Mouse (Mus musculus): Measurements from ENCODE around the gene Gpc4. TPM values are rescaled to one million over a fixed set of nuclear protein-coding genes. Genes with fewer than 3 reads are reported as not detected.

Gpc4 gene
- polyA plus RNA-seq, 1 experiment from 2014 or later: 48.2 TPM

DNA sequence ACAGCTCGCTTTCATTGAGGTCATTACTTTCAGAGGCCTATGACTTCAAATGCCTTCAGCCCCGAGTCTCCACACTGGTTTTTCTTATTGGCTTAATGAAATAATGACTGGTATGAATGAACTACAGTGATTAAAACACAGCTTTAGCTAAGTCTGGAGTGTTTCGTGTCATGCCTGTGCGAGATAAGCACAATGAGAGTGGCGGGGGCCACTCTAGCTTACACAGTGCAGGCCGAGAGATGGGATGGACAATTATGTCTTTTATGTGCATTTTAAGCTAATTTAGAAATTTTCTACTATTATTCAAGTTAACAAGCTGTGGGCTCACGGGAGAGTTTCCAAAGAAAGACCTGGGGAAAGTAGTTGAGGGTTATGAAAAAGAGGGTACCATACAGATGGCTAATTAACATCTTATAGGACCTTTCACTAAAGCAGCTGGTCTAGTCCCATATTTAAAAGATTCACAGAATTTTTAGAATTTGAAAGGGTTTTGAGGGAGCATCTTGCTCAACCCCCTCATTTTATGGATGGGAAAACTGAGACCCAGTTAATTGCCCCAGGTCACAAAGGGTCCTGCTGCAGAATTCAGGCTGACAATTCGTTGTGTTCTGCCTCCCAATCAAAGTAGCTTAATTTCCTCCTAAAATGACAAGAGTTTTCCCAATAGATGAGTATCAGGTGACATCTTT lies 78.0 kb downstream of the Gpc4 start:
- no peaks in the 10 kb centered on the region for H3K9me3 ChIP-seq (replicated peaks)
- ATAC-seq: peak; percentile 64; the same call in 1 of the 2 replicates
- no peak overlapping the region for H3K9ac ChIP-seq
- no peaks in the 10 kb centered on the region for H3K27me3 ChIP-seq
- no peak overlapping the region for H3K4me2 ChIP-seq
- H3K36me3 ChIP-seq (ENCODE audit: poor library complexity, severe bottlenecking): no peaks in the 10 kb centered on the region
- H3K4me1 ChIP-seq: no peaks in the 10 kb centered on the region
- peak overlapping the region; percentile 40 for H3K27ac ChIP-seq
- 27% methylated on average over 8 of the region's 8 CpGs for WGBS
- H3K4me3 ChIP-seq: no peak overlapping the region

DNA sequence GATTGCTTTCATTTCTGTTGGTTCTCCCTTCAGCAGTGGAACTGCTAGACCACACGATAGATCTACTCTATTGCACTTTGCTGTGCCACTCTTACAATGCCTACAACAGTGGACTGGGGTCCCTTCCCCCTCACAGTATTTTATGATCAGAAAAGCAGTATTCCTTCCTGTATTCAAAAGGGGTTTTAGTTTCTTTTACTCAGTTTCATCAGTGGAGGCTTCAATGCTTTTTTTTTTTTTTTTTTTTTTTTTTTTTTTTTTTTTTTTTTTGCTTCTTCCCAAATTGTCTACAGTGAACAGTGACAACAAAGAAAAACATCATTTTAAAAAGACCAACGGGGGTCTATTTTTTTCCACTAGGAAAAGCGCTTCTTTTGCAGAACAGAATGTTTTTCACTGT lies 81.5 kb downstream of the Gpc4 start:
- no peak for ATAC-seq
- no peak overlapping the region for H3K4me3 ChIP-seq
- H3K9ac ChIP-seq: no peak overlapping the region
- 77% methylated on average over 3 of the region's 3 CpGs for WGBS
- no peaks in the 10 kb centered on the region for H3K9me3 ChIP-seq (replicated peaks)
- no peak overlapping the region for H3K27ac ChIP-seq
- H3K4me1 ChIP-seq: 0 out of 2 replicates have a peak, but pooled peaks cover 3% of the 10 kb centered on the region
- H3K4me2 ChIP-seq: no peak overlapping the region
- no peaks in the 10 kb centered on the region for H3K36me3 ChIP-seq (ENCODE audit: poor library complexity, severe bottlenecking)
- H3K27me3 ChIP-seq: no peaks in the 10 kb centered on the region

DNA sequence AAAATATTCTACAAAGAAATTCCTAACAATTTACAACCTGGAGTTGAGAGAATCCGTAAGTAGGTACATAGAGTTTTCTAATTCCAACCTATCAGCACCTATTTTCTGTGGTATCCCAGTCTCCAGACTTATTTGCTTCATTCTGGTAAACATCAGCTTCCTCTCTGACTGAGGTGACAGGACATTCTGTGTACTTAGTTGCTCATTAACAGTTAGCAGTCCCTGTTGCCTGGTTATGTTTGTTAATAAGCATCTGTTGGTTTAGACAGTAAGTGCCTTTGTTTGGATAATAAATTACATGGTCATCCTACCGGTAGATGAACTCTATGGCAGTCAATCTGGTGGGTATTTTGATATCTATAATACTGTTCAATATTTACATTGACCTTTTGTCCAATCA lies 92.6 kb downstream of the Gpc4 start:
- Histone ChIP-seq H3K27me3 (no peaks in the 10 kb centered on the region), H3K4me2 (no peak overlapping the region), H3K27ac (no peak overlapping the region), H3K4me1 (no peaks in the 10 kb centered on the region), H3K9ac (no peak overlapping the region), H3K9me3 (replicated peaks) (no peaks in the 10 kb centered on the region), H3K4me3 (no peak overlapping the region), H3K36me3 (ENCODE audit: poor library complexity, severe bottlenecking) (no peaks in the 10 kb centered on the region)
- WGBS: 72% methylated on average over 2 of the region's 2 CpGs
- ATAC-seq: no peak

DNA sequence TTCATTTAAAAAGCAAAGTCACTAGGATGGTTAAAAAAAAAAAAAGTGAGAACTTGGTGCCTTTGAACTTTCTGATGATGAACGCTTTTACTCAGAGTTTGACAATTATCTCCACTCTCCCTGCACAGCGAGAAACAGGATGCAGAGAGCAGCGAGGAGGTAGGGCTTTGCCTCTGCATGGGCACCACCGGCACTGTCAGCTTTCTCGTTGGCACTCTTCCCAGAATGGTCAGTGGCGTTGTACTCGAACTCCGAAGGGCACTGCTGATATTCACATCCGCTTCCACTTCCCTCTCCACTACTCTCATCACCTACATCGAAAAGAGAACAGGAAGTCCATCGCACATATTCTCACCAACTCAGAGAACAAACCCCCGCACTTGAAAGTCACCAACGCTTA lies 111.6 kb downstream of the Gpc4 start:
- Histone ChIP-seq H3K27me3 (no peaks in the 10 kb centered on the region), H3K9me3 (replicated peaks) (no peaks in the 10 kb centered on the region), H3K9ac (no peak overlapping the region), H3K27ac (no peak overlapping the region), H3K4me3 (no peak overlapping the region), H3K4me1 (no peaks in the 10 kb centered on the region), H3K36me3 (ENCODE audit: poor library complexity, severe bottlenecking) (no peaks in the 10 kb centered on the region), H3K4me2 (no peak overlapping the region)
- WGBS: 68% methylated on average over 13 of the region's 13 CpGs
- ATAC-seq: no peak

DNA sequence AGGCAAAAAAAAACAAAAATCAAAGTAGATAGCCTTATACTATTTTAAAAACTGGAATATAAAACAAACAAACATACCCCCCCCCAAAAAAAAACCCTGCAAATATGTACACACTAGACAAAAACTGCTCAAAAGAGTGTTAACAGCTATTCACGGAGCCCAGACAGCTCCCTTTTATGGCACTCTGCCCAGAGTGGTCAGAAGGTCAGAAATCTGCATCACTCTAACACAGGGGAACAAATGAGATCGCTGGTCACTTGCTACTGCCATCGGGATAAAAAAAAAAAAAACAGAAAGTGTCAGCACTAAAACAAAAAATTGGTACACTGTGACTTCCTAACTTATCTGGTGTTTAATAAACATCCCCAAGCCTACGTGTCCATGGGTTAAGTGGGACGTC lies 113.0 kb downstream of the Gpc4 start:
- 61% methylated on average over 5 of the region's 5 CpGs for WGBS

DNA sequence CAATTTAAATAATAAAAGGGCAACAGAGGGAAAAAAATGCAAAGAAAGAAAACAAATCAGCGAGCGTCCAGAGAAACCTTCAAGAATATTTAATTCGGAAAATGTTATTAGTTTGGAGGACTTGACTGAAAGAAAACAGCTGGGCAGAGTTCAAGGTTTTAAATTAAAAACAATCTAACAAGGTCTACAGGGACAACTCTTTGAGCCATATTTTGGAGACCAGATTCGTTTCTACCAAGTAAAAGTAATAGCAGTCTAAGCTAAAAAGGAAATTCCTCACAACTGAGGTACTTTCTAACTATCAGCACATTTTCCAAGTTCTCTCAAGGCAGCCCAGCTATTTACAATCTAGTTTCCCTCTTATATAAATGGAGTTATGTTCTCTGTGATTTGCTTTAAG lies 114.1 kb downstream of the Gpc4 start:
- ATAC-seq: no peak
- Histone ChIP-seq H3K4me1 (no peaks in the 10 kb centered on the region), H3K27me3 (no peaks in the 10 kb centered on the region), H3K4me2 (no peak overlapping the region), H3K27ac (no peak overlapping the region), H3K9ac (no peak overlapping the region), H3K36me3 (ENCODE audit: poor library complexity, severe bottlenecking) (no peaks in the 10 kb centered on the region), H3K9me3 (replicated peaks) (no peaks in the 10 kb centered on the region), H3K4me3 (no peak overlapping the region)
- 62% methylated on average over 4 of the region's 4 CpGs for WGBS

More for the DNA sequence above, 113.0 kb downstream of the Gpc4 start:
- H3K27ac ChIP-seq: no peak overlapping the region
- H3K4me1 ChIP-seq: no peaks in the 10 kb centered on the region
- ATAC-seq: no peak
- no peak overlapping the region for H3K9ac ChIP-seq
- H3K4me2 ChIP-seq: no peak overlapping the region
- no peak overlapping the region for H3K4me3 ChIP-seq
- H3K27me3 ChIP-seq: no peaks in the 10 kb centered on the region
- no peaks in the 10 kb centered on the region for H3K9me3 ChIP-seq (replicated peaks)
- H3K36me3 ChIP-seq (ENCODE audit: poor library complexity, severe bottlenecking): no peaks in the 10 kb centered on the region

DNA sequence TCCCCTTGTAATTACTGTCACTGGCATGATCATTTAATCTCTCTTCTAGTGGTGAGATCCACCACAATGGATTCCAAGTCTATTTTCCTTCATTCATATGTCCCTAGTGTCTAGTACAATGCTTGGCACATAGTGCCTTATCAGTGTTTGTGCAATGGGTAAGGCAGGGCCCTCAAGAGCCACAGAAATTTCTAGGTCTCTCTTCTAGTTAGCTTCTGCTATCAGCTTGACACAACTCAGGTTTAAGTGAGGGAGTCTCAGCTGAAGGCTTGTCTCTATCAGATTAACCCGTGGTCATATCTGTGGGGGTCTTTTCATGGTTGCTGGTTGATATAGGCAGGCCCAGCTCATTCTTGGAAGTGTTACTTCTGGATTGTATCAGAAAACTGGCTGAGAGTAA lies 125.2 kb downstream of the Gpc4 start:
- no peaks in the 10 kb centered on the region for H3K27me3 ChIP-seq
- no peak overlapping the region for H3K4me3 ChIP-seq
- no peaks in the 10 kb centered on the region for H3K36me3 ChIP-seq (ENCODE audit: poor library complexity, severe bottlenecking)
- H3K4me1 ChIP-seq: no peaks in the 10 kb centered on the region
- no peak overlapping the region for H3K4me2 ChIP-seq
- H3K27ac ChIP-seq: no peak overlapping the region
- no peak for ATAC-seq
- no peak overlapping the region for H3K9ac ChIP-seq
- no peaks in the 10 kb centered on the region for H3K9me3 ChIP-seq (replicated peaks)
- WGBS: 61% methylated on average over 1 of the region's 1 CpGs

DNA sequence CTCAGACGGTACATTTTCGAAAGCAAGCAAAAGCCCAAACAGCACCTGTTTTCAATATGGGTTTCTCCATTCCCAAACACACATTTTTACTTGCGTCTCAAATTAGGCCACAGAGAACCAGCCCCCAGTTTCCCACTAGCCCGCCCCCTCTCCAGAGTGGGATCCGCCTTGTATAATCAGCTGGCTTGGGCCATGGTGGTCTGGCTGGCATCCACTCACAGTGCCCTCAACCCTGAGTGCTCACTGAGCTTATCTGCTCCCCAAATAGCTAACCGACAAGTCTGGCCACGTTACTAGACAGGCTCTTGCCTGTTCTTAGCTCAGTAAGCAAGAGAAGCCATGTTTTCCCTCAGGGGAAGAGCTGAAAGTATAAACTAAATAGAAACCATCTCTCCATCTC lies 134.9 kb downstream of the Gpc4 start:
- Histone ChIP-seq H3K27ac (no peak overlapping the region), H3K4me3 (no peak overlapping the region), H3K9me3 (replicated peaks) (no peaks in the 10 kb centered on the region), H3K4me1 (no peaks in the 10 kb centered on the region), H3K27me3 (no peaks in the 10 kb centered on the region), H3K4me2 (no peak overlapping the region), H3K36me3 (ENCODE audit: poor library complexity, severe bottlenecking) (no peaks in the 10 kb centered on the region), H3K9ac (no peak overlapping the region)
- ATAC-seq: no peak
- WGBS: 79% methylated on average over 7 of the region's 7 CpGs

DNA sequence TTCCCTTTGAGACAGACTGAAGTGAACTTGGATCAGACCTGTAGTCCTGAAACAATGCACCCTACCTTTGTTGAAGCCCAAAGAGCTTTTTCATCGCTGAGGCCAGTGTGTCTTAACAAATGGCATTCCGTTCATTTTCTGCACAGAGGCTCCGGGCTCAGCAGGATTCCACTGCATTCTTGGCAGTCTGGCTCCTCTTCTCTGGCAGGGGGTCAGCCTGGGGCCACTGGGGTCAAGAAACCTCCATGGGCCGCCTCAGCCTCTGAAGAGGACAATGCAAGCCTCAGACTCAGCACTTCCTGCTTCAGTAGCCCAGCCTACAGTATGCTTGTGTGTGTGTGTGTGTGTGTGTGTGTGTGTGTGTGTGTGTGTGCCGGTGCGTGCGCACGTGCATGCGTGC lies 147.4 kb downstream of the Gpc4 start:
- H3K27me3 ChIP-seq: no peaks in the 10 kb centered on the region
- H3K9me3 ChIP-seq (replicated peaks): no peaks in the 10 kb centered on the region
- no peak for ATAC-seq
- H3K36me3 ChIP-seq (ENCODE audit: poor library complexity, severe bottlenecking): no peaks in the 10 kb centered on the region
- H3K9ac ChIP-seq: no peak overlapping the region
- H3K4me2 ChIP-seq: no peak overlapping the region
- peaks cover 3% of the 10 kb centered on the region; the same call in 1 of the 2 replicates for H3K4me1 ChIP-seq
- H3K4me3 ChIP-seq: no peak overlapping the region
- H3K27ac ChIP-seq: no peak overlapping the region
- WGBS: 44% methylated on average over 6 of the region's 9 CpGs

Other genes starting within 250 kb of the Gpc4 start
- not detected in 2 replicates for gene 1700080O16Rik, start 192.5 kb downstream of the Gpc4 start, polyA plus RNA-seq (2015; fragmentation: Nextera tagmentation; extraction: Ambion mirVana)

Measured in forebrain, embryonic 13.5 days (tissue).